In the genomic region with DNA sequence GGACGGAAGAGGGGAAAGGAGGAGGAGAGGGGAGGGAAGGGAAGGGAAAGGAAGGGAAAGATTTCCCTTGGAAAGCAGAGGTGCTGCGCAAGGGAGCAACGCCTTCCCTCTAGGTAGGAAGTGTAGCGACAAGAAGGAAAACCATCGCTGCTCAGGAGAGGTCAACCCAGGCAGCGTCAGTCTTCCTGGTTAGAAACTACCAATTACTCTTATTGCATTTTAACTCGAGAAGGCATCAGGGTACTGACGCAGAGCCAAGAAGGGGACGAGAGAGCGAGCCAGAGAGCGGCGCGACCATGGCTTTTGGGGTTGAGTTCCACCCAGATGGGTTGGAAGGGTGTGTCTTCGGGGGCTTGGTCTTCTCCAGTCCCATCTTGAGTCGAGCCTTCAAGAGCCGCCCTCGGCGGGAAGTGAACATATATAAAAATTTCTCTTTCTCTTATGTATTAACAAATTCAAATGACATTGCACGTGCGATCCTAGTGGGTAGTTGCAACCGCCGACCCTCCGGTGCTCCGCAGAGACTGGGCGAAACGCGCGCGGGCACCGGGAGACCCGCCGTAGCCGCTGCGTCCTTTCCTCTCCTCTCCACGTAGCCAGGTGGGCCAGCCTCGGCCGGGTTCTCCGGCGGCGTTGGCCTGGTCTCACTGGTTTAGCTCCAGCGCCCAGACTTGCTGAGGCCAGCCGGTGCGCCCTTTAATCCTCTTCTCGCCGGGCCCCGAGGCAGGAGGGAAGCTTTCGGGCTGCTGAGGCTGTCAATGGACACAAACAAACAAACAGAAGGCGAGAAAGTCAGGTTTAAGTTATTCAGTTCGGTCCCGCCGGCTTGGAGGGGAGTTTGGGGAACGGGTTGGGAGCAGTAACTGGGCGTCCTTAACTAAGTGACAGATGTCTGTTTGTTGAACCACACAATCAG, we compare ENCODE assay signal across 12 mouse cellular contexts. TPM values are rescaled to one million over a fixed set of nuclear protein-coding genes. Genes with fewer than 3 reads are reported as not detected.
DNase-seq lines count a peak whose midpoint lies in the region; ATAC-seq and TF ChIP-seq lines count a peak whose summit lies in the region.
"Had no signal": no experiment of that assay in that cellular context is flagged by ENCODE, and none has a peak within 500 bp of the region (broad histone marks: within the 10 kb centered on the region; RNA-seq: fewer than 3 reads in every experiment).

No protein-coding gene starts in this region.

- no peak overlapping the region for H3K9ac ChIP-seq in kidney, embryonic 14.5 days (ENCODE audit: low read depth, low read length)
- H3K9ac ChIP-seq in embryonic facial prominence, embryonic 11.5 days (replicated peaks; ENCODE audit: low read length): no peak overlapping the region
- H3K9ac ChIP-seq in midbrain, embryonic 14.5 days (replicated peaks; ENCODE audit: low read length): no peak overlapping the region

- H3K27ac ChIP-seq in cerebellum, adult 2 months (ENCODE audit: insufficient read depth, low read length): no peak overlapping the region
- H3K27ac ChIP-seq in kidney, embryonic 14.5 days (ENCODE audit: low read depth, low read length): no peak overlapping the region
- H3K27ac ChIP-seq in embryonic facial prominence, embryonic 11.5 days (replicated peaks; ENCODE audit: low read depth, low read length): no peak overlapping the region
- H3K27ac ChIP-seq in midbrain, embryonic 14.5 days (replicated peaks; ENCODE audit: low read depth, low read length): no peak overlapping the region

- no peaks in the 10 kb centered on the region for H3K9me3 ChIP-seq in kidney, embryonic 14.5 days (ENCODE audit: control insufficient read depth, low read length)
- H3K9me3 ChIP-seq in embryonic facial prominence, embryonic 11.5 days (replicated peaks; ENCODE audit: control insufficient read depth, low read length): no peaks in the 10 kb centered on the region
- no peaks in the 10 kb centered on the region for H3K9me3 ChIP-seq in midbrain, embryonic 14.5 days (ENCODE audit: control insufficient read depth, low read length)

- no peak for TF ChIP-seq POLR2A in cerebellum, adult 2 months (IDR thresholded peaks at IDR 0.05; ENCODE audit: borderline replicate concordance, insufficient read depth, low read length)

- 4% methylated on average over 53 of the region's 53 CpGs for WGBS in cerebellum, adult 2 months
- WGBS in kidney, embryonic 14.5 days: 2% methylated on average over 53 of the region's 53 CpGs
- 2% methylated on average over 53 of the region's 53 CpGs for WGBS in embryonic facial prominence, embryonic 11.5 days
- WGBS in midbrain, embryonic 14.5 days: under 1% methylated on average over 53 of the region's 53 CpGs

- peak; percentile 30 to 34 for DNase-seq in cerebellum, postnatal 14 days
- no peak for DNase-seq in cerebellum, adult 2 months
- no peak for DNase-seq in kidney, postnatal 25 days
- peak; percentile 40 for DNase-seq in embryonic facial prominence, embryonic 11.5 days (ENCODE audit: low spot score)
- DNase-seq in midbrain, embryonic 14.5 days: peak; percentile 43
- no peak for DNase-seq in ovary, postnatal 36 days (ENCODE audit: low spot score)
- DNase-seq: kidney, adult 11 months had no signal

- no peak for TF ChIP-seq CTCF in cerebellum, adult 2 months (IDR thresholded peaks at IDR 0.05; ENCODE audit: borderline replicate concordance, insufficient read depth, low read depth, low read length)

- no peaks in the 10 kb centered on the region; the same call in 1 of the 2 replicates for H3K4me1 ChIP-seq in cerebellum, adult 2 months (ENCODE audit: control insufficient read depth, insufficient read depth, low read length)
- peaks cover 7% of the 10 kb centered on the region for H3K4me1 ChIP-seq in kidney, embryonic 14.5 days (ENCODE audit: control insufficient read depth, insufficient read depth, low read length)
- peaks cover 3% of the 10 kb centered on the region; the same call in 1 of the 2 replicates for H3K4me1 ChIP-seq in embryonic facial prominence, embryonic 11.5 days (ENCODE audit: control insufficient read depth, insufficient read depth, low read length)
- peaks cover 10% of the 10 kb centered on the region for H3K4me1 ChIP-seq in midbrain, embryonic 14.5 days (ENCODE audit: control insufficient read depth, insufficient read depth, low read length)

- H3K4me3 ChIP-seq in cerebellum, adult 2 months (replicated peaks; ENCODE audit: insufficient read depth, low read depth, low read length): no peak overlapping the region
- peak overlapping the region; percentile 21 for H3K4me3 ChIP-seq in kidney, embryonic 14.5 days (ENCODE audit: low read length)
- peak overlapping the region; percentile 16 for H3K4me3 ChIP-seq in embryonic facial prominence, embryonic 11.5 days (ENCODE audit: low read depth, low read length)
- H3K4me3 ChIP-seq in midbrain, embryonic 14.5 days (replicated peaks; ENCODE audit: low read depth, low read length): peak overlapping the region; percentile 13; the same call in 1 of the 2 replicates

- no peaks in the 10 kb centered on the region for H3K36me3 ChIP-seq in kidney, embryonic 14.5 days (ENCODE audit: control insufficient read depth, insufficient read depth, low read length)
- H3K36me3 ChIP-seq in embryonic facial prominence, embryonic 11.5 days (replicated peaks; ENCODE audit: control insufficient read depth, insufficient read depth, low read depth, low read length): no peaks in the 10 kb centered on the region
- H3K36me3 ChIP-seq in midbrain, embryonic 14.5 days (ENCODE audit: control insufficient read depth, insufficient read depth, low read length): no peaks in the 10 kb centered on the region

- H3K4me2 ChIP-seq in kidney, embryonic 14.5 days (replicated peaks; ENCODE audit: low read depth, low read length): no peak overlapping the region; the same call in 1 of the 2 replicates
- no peak overlapping the region for H3K4me2 ChIP-seq in embryonic facial prominence, embryonic 11.5 days (ENCODE audit: low read depth, low read length)
- no peak overlapping the region for H3K4me2 ChIP-seq in midbrain, embryonic 14.5 days (ENCODE audit: low read length)

- peaks cover 10% of the 10 kb centered on the region; the same call in 1 of the 2 replicates for H3K27me3 ChIP-seq in cerebellum, adult 2 months (ENCODE audit: control insufficient read depth, insufficient read depth, low read length)
- peaks cover 90% of the 10 kb centered on the region for H3K27me3 ChIP-seq in kidney, embryonic 14.5 days (ENCODE audit: control insufficient read depth, insufficient read depth, low read length)
- peaks cover 64% of the 10 kb centered on the region for H3K27me3 ChIP-seq in embryonic facial prominence, embryonic 11.5 days (ENCODE audit: control insufficient read depth, insufficient read depth, low read length)
- H3K27me3 ChIP-seq in midbrain, embryonic 14.5 days (ENCODE audit: control insufficient read depth, insufficient read depth, low read length): peaks cover 92% of the 10 kb centered on the region

- ATAC-seq in kidney, embryonic 14.5 days (ENCODE audit: low FRiP score, low TSS enrichment): no peak
- no peak for ATAC-seq in embryonic facial prominence, embryonic 11.5 days (replicated peaks; ENCODE audit: insufficient number of reproducible peaks, low FRiP score, low TSS enrichment, low read depth)
- no peak for ATAC-seq in midbrain, embryonic 14.5 days (ENCODE audit: low FRiP score, low TSS enrichment)
- ATAC-seq in erythroid progenitor cell, adult 5-6 weeks (replicated peaks; ENCODE audit: low FRiP score, poor library complexity, severe bottlenecking): no peak

RNA-seq across cellular contexts. Expression of a gene that starts 3.4 kb away (rescaled TPM):
- not detected in 2 replicates for polyA plus RNA-seq in cerebellum, adult 2 months (2012; rRNA removed)
- not detected in 2 replicates for polyA plus RNA-seq in kidney, embryonic 14.5 days (2014; fragmentation: Nextera tagmentation; extraction: Ambion mirVana)
- 8.2 and 11.9 TPM in 2 replicates for polyA plus RNA-seq in embryonic facial prominence, embryonic 11.5 days (2014; fragmentation: Nextera tagmentation; extraction: Ambion mirVana)
- polyA plus RNA-seq in midbrain, embryonic 14.5 days (2014; fragmentation: Nextera tagmentation; extraction: Ambion mirVana): not detected in 2 replicates
- not detected in 2 replicates for total RNA-seq in erythroid progenitor cell, adult 5-6 weeks (2015; ENCODE audit: low replicate concordance)
- not detected in 2 replicates for total RNA-seq in erythroid progenitor cell, adult 5-6 weeks (2017; ENCODE audit: low replicate concordance)
- total RNA-seq: left cerebral cortex, postnatal 14 days; monocyte, adult 5-6 weeks had no signal
- polyA plus RNA-seq: spleen, adult 2 months had no signal

RNA-seq across cellular contexts. Expression of a gene that starts 27.8 kb away (rescaled TPM):
- 39.7 and 42.6 TPM in 2 replicates for polyA plus RNA-seq in cerebellum, adult 2 months (2012; rRNA removed)
- 15.0 and 19.0 TPM in 2 replicates for polyA plus RNA-seq in kidney, embryonic 14.5 days (2014; fragmentation: Nextera tagmentation; extraction: Ambion mirVana)
- polyA plus RNA-seq in embryonic facial prominence, embryonic 11.5 days (2014; fragmentation: Nextera tagmentation; extraction: Ambion mirVana): 15.0 and 16.2 TPM in 2 replicates
- 12.0 and 13.1 TPM in 2 replicates for polyA plus RNA-seq in midbrain, embryonic 14.5 days (2014; fragmentation: Nextera tagmentation; extraction: Ambion mirVana)
- 1.8 and 11.7 TPM in 2 replicates for total RNA-seq in erythroid progenitor cell, adult 5-6 weeks (2015; ENCODE audit: low replicate concordance)
- 1.3 and 5.9 TPM in 2 replicates for total RNA-seq in erythroid progenitor cell, adult 5-6 weeks (2017; ENCODE audit: low replicate concordance)

Comparison
In these comparisons a context has a peak if more than half of its experiments do, and no peak if none do; other contexts are left out.
1. DNase-seq: peak in cerebellum, postnatal 14 days (2 of 2), embryonic facial prominence, embryonic 11.5 days (single experiment) and midbrain, embryonic 14.5 days (single experiment); none in cerebellum, adult 2 months (0 of 2), kidney, postnatal 25 days (0 of 2) and ovary, postnatal 36 days (single experiment).